Mouse (Mus musculus) splenic B cell, adult 2 months (primary cell): Measurements from ENCODE around the gene Zfp933.
"Not testable (repeated sequence)": the region's sequence is repeated elsewhere in the genome, so short reads cannot be mapped to it uniquely, and the experiment has no call there.

Experiments used
- DNase-seq: peaks from one replicate; pipeline ENCODE4 v3.0.0-alpha.2; 2011; ENCODE audit warnings: low read depth, low spot score
- H3K27me3 ChIP-seq: 2 replicates; pipeline ENCODE4 v1.6.1; 2012; ENCODE audit warnings: mild to moderate bottlenecking, low read length, moderate library complexity, mixed read lengths; ENCODE audit not compliant: control insufficient read depth, poor library complexity, insufficient read depth, severe bottlenecking
- H3K36me3 ChIP-seq: 2 replicates; pipeline ENCODE4 v1.6.1; 2012; ENCODE audit warnings: mild to moderate bottlenecking, low read length, moderate library complexity, mixed read lengths; ENCODE audit not compliant: control insufficient read depth, poor library complexity, insufficient read depth, severe bottlenecking

The Zfp933 gene

DNA sequence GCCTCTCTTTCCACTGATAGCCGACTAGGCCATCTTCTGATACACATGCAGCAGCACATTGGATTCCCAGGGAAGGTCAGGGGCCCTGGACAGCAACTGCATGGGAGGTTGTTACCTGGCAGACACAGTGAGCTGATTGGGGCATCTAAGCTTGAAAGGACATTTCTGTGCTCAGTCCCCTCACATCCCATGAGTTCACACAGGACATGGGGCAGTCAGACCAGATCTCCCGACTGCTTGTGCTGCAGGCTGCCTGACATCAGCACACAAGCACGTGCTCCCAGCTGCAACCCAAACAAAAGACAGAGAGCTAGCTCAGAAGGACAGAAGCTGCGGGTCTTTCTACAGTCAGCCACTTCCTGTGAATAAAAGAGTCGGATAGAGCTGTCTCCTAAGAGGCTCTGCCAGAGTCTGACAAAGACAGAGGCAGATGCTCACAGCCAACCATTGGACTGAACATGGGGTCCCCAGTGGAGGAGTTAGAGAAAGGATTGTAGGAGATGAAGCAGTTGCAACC, 34.9 kb downstream of the Zfp933 start:
- Histone ChIP-seq H3K27me3 (no peaks in the 10 kb centered on the region), H3K36me3 (no peaks in the 10 kb centered on the region)
- no peak for DNase-seq

DNA sequence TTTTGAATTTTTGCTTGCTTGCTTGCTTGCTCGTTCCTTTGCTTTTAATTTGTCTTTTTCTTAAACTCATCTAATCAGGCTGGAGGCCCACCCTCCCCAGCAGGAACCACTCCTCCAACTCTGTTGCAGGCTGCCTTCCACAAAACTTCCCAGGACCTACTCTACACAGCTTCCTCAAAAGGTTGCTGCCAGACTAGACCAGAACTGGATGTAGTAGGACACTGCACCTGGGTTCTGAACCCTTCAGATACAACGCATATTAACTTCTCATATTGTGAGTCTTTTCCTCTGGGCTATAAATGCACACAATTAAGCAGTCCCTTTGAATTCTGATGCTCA, 38.2 kb downstream of the Zfp933 start:
- not testable (repeated sequence) for H3K36me3 ChIP-seq, H3K27me3 ChIP-seq, DNase-seq

DNA sequence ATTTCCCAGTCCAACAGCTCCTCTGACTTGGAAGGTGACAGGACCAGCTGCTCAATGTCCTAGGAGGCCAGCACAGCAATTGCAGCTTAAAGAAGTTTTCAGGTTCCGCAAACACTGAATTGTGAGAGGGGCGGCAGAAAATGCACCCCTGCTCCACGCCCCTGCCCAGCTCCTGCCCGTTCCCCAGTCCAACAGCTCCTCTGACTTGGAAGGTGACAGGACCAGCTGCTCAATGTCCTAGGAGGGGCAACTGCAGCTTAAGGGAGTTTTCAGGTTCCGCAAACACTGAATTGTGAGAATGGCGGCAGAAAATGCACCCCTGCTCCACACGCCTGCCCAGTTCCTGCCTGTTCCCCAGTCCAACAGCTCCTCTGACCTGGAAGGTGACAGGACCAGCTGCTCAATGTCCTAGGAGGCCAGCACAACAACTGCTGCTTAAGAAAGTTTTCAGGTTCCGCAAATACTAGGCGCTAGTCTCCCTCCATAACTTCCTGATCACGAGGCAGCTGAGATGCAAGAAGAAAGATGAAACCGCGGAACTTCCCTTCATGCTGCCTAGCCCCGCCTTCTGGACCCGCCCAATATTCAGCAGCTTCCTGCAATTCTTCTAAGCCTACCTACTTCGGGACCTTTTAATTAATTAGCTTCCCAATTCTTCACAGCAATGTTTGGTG, 38.7 kb downstream of the Zfp933 start, which contains the start of gene Zfp984:
Zfp984 (minus strand) TSS at position 497 of the 674 bp plus-strand sequence.
- not testable (repeated sequence) for H3K27me3 ChIP-seq, H3K36me3 ChIP-seq
- DNase-seq: peak; percentile 86

DNA sequence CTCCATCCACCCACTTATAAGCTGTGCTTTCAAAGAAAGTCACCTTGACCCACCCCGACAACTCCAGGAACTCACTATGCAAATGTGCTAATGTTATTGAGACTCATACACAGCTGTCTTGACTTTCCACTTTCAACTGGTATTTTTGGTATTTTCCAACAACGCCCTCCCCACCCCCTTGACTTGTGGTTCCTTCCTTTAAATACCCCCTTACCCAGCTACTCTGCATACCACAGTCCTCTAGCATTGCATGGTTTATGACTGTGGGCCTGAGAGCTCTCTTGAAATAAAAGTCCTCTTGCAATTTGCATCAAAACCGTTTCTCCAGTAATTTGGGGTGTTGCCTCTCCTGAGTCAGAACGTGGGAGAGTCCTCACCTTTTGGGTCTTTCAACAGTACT, 39.7 kb downstream of the Zfp933 start:
- H3K36me3 ChIP-seq, H3K27me3 ChIP-seq: not testable (repeated sequence)
- DNase-seq: peak; percentile 70

DNA sequence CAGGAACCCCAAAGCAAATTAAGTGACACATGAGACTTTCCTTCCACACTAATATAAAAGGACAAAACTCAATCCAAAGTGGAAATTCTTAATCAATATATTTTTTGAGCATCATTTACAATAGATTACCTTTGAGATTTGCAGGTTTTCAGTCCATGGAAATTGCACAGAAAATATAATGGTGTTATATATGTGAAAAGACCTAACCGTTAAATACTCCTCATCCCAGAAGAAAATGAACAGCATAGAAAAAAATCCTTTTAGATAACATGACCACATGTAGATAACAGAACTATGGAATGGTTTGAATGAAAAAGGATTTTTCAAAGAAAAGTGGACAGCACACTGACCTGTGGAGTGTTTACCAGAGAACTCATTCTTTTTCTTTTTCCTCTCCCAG, 52.9 kb downstream of the Zfp933 start:
- not testable (repeated sequence) for DNase-seq, H3K36me3 ChIP-seq, H3K27me3 ChIP-seq

DNA sequence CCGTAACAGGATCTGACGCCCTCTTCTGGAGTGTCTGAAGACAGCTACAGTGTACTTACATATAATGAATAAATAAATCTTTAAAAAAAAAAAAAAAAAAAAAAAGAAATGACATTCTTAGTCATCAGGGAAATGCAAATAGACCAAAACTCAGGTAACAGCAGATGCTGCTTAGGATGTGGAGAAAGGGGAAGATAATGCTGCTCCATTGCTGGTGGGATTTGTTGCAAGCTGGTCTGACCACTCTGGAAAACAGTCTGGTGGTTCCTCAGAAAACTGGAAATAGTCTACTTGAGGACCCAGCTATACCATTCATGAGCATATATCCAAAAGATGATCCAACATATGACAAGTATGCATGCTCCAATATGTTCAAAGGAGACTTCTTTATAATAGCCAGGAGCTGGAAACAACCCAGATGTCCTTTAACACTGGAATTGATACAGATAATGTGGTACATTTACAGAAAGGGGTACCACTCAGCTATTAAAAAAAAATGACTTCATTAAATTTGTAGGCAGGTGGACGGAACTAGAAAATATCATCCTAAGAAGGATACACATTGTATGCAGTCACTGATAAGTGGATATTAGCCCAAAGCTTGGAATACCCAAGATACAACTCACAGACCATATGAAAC, 54.0 kb downstream of the Zfp933 start:
- H3K27me3 ChIP-seq, H3K36me3 ChIP-seq, DNase-seq: not testable (repeated sequence)

DNA sequence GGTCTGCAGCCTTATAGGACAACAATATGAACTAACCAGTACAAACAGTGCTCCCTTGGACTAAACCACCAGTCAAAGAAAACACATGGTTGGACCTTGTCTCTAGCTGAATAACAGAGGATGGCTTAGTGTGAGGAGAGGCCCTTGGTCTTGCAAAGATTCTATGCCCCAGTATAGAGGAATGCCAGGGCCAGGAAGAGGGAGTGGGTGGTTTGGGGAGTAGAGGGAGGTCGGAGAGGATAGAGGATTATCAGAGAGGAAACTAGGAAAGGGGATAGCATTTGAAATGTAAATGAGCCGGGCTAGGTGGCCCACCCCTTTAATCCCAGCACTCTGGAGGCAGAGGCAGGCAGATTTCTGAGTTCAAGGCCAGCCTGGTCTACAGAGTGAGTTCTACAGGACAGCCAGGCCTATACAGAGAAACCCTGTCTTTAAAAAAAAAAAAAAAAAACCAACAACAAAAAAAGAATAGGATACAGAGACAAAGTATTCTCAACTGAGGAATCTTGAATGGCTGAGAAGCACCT, 54.7 kb downstream of the Zfp933 start:
- not testable (repeated sequence) for DNase-seq, H3K36me3 ChIP-seq, H3K27me3 ChIP-seq

DNA sequence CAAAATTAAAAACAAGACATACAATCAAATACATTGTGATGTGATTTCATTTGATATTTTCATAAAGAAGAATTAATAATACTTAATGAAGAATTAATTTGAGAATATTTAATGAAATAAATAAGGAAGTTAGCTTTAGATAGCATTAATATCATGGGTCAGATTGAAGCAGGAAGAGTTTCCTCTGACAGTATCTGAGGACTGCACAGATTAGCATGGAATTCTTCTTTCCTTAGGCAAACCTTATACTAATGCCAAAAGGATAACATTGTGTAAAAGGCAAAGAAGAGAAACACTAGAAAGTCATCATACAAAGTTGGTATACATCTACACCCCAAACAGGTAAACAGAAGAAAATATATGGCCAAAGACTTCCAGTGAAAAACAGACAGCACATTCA, 56.4 kb downstream of the Zfp933 start:
- H3K36me3 ChIP-seq, DNase-seq, H3K27me3 ChIP-seq: not testable (repeated sequence)
